Mouse (Mus musculus) testis, adult 2 months (tissue): ENCODE data around the gene Ceacam3.

Experiments
- CTCF ChIP-seq: fragments of 200-500 bp; IDR thresholded peaks from 2 replicates; pipeline ENCODE4 v1.5.1; 2012; ENCODE audit warnings: low read depth, mild to moderate bottlenecking, inconsistent platforms, low read length, moderate library complexity; ENCODE audit not compliant: control insufficient read depth, insufficient read depth, insufficient replicate concordance
- POLR2A ChIP-seq: fragments of 200-500 bp; IDR thresholded peaks from 2 replicates; pipeline ENCODE4 v1.6.1; 2012; ENCODE audit warnings: low read depth, mild to moderate bottlenecking, inconsistent platforms, low read length, moderate library complexity; ENCODE audit not compliant: control insufficient read depth

- TF ChIP-seq CTCF (no peak), POLR2A (no peak)
Measured at GRCm38 (mm10) chr7:17149931-17150330, at the start of gene Ceacam3.
